Mouse (Mus musculus): ENCODE measurements around the gene BC048679.

- TF ChIP-seq POLR2A (IDR thresholded peaks at IDR 0.05; ENCODE audit: borderline replicate concordance, extremely low read depth, insufficient read depth, insufficient read length, poor library complexity, severe bottlenecking) (no peak), CTCF (IDR thresholded peaks at IDR 0.05; ENCODE audit: borderline replicate concordance, extremely low read depth, insufficient read depth, insufficient read length) (no peak)
Observed at GRCm38 (mm10) chr7:81542934-81543333, 44.9 kb upstream of the BC048679 start.
